ENCODE assay signal across 7 mouse cellular contexts in the genomic region with DNA sequence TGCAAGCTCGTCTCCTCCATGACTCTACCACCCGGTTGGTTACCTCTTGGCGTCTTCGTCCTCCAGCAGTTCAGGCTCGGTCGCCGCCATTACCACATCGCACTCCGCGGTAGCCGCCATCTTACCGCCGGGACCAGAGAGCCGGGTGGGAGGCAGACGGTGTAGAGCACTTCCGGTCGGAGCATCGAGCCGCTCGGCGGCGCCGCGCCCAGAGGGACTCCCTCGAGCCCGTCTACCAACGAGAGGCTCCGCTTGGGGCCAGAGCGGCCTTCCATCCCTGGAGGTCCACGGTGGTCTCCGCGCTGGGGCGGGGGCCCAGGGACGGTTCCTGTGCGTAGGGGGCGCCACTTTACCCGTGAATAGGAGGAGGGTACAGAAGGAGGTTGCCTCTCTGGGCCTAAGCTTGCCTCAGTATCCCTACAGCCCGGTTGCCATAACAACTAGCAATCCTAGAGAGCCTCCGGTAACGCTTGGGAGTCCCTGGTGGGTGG. TPM values are rescaled to one million over a fixed set of nuclear protein-coding genes. Genes with fewer than 3 reads are reported as not detected.
DNase-seq lines count a peak whose midpoint lies in the region; ATAC-seq lines count a peak whose summit lies in the region.

No protein-coding gene starts in this region.

- WGBS in limb, embryonic 10.5 days, result under 1% methylated on average over 40 of the region's 40 CpGs
- under 1% methylated on average over 40 of the region's 40 CpGs for WGBS in midbrain, embryonic 13.5 days

- H3K27ac ChIP-seq in limb, embryonic 10.5 days, result peak overlapping the region; percentile 96
- H3K27ac ChIP-seq in midbrain, embryonic 13.5 days, result peak overlapping the region; percentile 93

- H3K4me2 ChIP-seq in midbrain, embryonic 13.5 days (replicated peaks), result peak overlapping the region; percentile 88

- H3K9me3 ChIP-seq in limb, embryonic 10.5 days (replicated peaks), result no peaks in the 10 kb centered on the region
- H3K9me3 ChIP-seq in midbrain, embryonic 13.5 days, result no peaks in the 10 kb centered on the region

- H3K36me3 ChIP-seq in limb, embryonic 10.5 days, result peaks cover 22% of the 10 kb centered on the region
- peaks cover 6% of the 10 kb centered on the region for H3K36me3 ChIP-seq in midbrain, embryonic 13.5 days

- DNase-seq in adrenal gland, adult 8-10 months, result peak; percentile 91
- peak; percentile 99 for DNase-seq in embryo, embryonic 9.5 days (ENCODE audit: extremely low spot score)
- DNase-seq in kidney, adult 11 months, result peak; percentile 95
- peak; percentile 98 for DNase-seq in limb, embryonic 10.5 days (ENCODE audit: low spot score)
- DNase-seq in spleen, adult 12 weeks (ENCODE audit: low spot score), result peak; percentile 91

- no peaks in the 10 kb centered on the region for H3K27me3 ChIP-seq in limb, embryonic 10.5 days (ENCODE audit: low read depth, poor library complexity, severe bottlenecking)
- H3K27me3 ChIP-seq in midbrain, embryonic 13.5 days, result no peaks in the 10 kb centered on the region

- peak; percentile 73 for ATAC-seq in granulocyte monocyte progenitor cell, adult 5-6 weeks (replicated peaks; ENCODE audit: poor library complexity, severe bottlenecking)
- ATAC-seq in midbrain, embryonic 13.5 days, result peak; percentile 98

- H3K4me3 ChIP-seq in limb, embryonic 10.5 days, result peak overlapping the region; percentile 91
- H3K4me3 ChIP-seq in midbrain, embryonic 13.5 days (replicated peaks), result peak overlapping the region; percentile 83

- H3K4me1 ChIP-seq in limb, embryonic 10.5 days, result peaks cover 32% of the 10 kb centered on the region
- peaks cover 44% of the 10 kb centered on the region for H3K4me1 ChIP-seq in midbrain, embryonic 13.5 days (replicated peaks)

- H3K9ac ChIP-seq in midbrain, embryonic 13.5 days (replicated peaks), result peak overlapping the region; percentile 92

RNA-seq across cellular contexts. Expression of gene Dnajc7, which starts 0.4 kb away (rescaled TPM):
- 100 to 1,000 TPM; 204 to 279 (median 249) TPM for total RNA-seq in adrenal gland, adult 8-10 months (2022)
- 80.5 and 129 TPM in 2 replicates for total RNA-seq in granulocyte monocyte progenitor cell, adult 5-6 weeks (2014; fragmentation: Nextera tagmentation)
- total RNA-seq in granulocyte monocyte progenitor cell, adult 5-6 weeks (2017), result 90.1 and 115 TPM in 2 replicates
- polyA plus RNA-seq in limb, embryonic 10.5 days (2016; fragmentation: Nextera tagmentation; extraction: Ambion mirVana), result 256 and 281 TPM in 2 replicates
- polyA plus RNA-seq in midbrain, embryonic 13.5 days (2015; fragmentation: Nextera tagmentation; extraction: Ambion mirVana), result 311 and 312 TPM in 2 replicates

RNA-seq across cellular contexts. Expression of gene Nkiras2, which starts 0.5 kb away (rescaled TPM):
- 10 to 100 TPM; 34.3 to 37.3 (median 36.7) TPM for total RNA-seq in adrenal gland, adult 8-10 months (2022)
- 30.0 and 34.2 TPM in 2 replicates for total RNA-seq in granulocyte monocyte progenitor cell, adult 5-6 weeks (2014; fragmentation: Nextera tagmentation)
- 14.2 and 16.9 TPM in 2 replicates for total RNA-seq in granulocyte monocyte progenitor cell, adult 5-6 weeks (2017)
- polyA plus RNA-seq in limb, embryonic 10.5 days (2016; fragmentation: Nextera tagmentation; extraction: Ambion mirVana), result 86.2 and 95.5 TPM in 2 replicates
- 118 and 122 TPM in 2 replicates for polyA plus RNA-seq in midbrain, embryonic 13.5 days (2015; fragmentation: Nextera tagmentation; extraction: Ambion mirVana)

RNA-seq across cellular contexts. Expression of gene Cnp, which starts 44.8 kb away (rescaled TPM):
- 10 to 100 TPM; 47.5 to 85.0 (median 71.9) TPM for total RNA-seq in adrenal gland, adult 8-10 months (2022)
- total RNA-seq in granulocyte monocyte progenitor cell, adult 5-6 weeks (2014; fragmentation: Nextera tagmentation), result 27.9 and 31.0 TPM in 2 replicates
- total RNA-seq in granulocyte monocyte progenitor cell, adult 5-6 weeks (2017), result 16.2 and 20.9 TPM in 2 replicates
- 13.1 and 23.0 TPM in 2 replicates for polyA plus RNA-seq in limb, embryonic 10.5 days (2016; fragmentation: Nextera tagmentation; extraction: Ambion mirVana)
- polyA plus RNA-seq in midbrain, embryonic 13.5 days (2015; fragmentation: Nextera tagmentation; extraction: Ambion mirVana), result 21.5 and 23.6 TPM in 2 replicates

Comparison
In these comparisons a context has a peak if more than half of its experiments do, and no peak if none do; other contexts are left out.
1. Peak in every context shown above with its lines: DNase-seq, ATAC-seq, H3K4me3 ChIP-seq and H3K27ac ChIP-seq.